Mouse (Mus musculus) frontal cortex, postnatal 14 days (tissue): ENCODE measurements around the gene Adra2b.

Experiments
- DNase-seq, 2 experiments: peaks; one replicate each; pipeline ENCODE4 v3.0.0; 2022; ENCODE audit warnings: low spot score in 2 of 2

Gene Adra2b

GRCm38 (mm10) chr2:127379250-127379649 lies 16.2 kb downstream of the Adra2b start:
- no peak for DNase-seq

- no peak for DNase-seq
These were observed 20.9 kb downstream of the Adra2b start for GRCm38 (mm10) chr2:127383881-127384280.

GRCm38 (mm10) chr2:127387521-127387920 lies 24.5 kb downstream of the Adra2b start:
- no peak for DNase-seq

GRCm38 (mm10) chr2:127390352-127390751 lies 27.3 kb downstream of the Adra2b start:
- no peak for DNase-seq

- no peak for DNase-seq
These were observed 27.8 kb downstream of the Adra2b start for GRCm38 (mm10) chr2:127390846-127391245.

GRCm38 (mm10) chr2:127391323-127391722 lies 28.3 kb downstream of the Adra2b start:
- no peak for DNase-seq

- no peak for DNase-seq
These were observed 31.7 kb downstream of the Adra2b start for GRCm38 (mm10) chr2:127394606-127395161.

- no peak for DNase-seq
These were observed 35.7 kb downstream of the Adra2b start for GRCm38 (mm10) chr2:127398738-127399137.

- no peak for DNase-seq
These were observed 48.1 kb downstream of the Adra2b start for GRCm38 (mm10) chr2:127411126-127411525.

GRCm38 (mm10) chr2:127415806-127416205 lies 52.8 kb downstream of the Adra2b start:
- no peak for DNase-seq

GRCm38 (mm10) chr2:127416706-127417105 lies 53.7 kb downstream of the Adra2b start:
- DNase-seq: no peak
